Mouse (Mus musculus): ENCODE measurements at regions not wholly inside any gene's neighbourhood (a gene's known extent, or its start where the extent isn't known, plus 50 kb on each side); places are given as distances from the start of the nearest gene placed in this dataset.

- Histone ChIP-seq H3K36me3 (ENCODE audit: control insufficient read depth, insufficient read depth, low read length) (no peaks in the 10 kb centered on the region), H3K27ac (ENCODE audit: low read depth, low read length) (no peak overlapping the region), H3K4me3 (ENCODE audit: low read length) (no peak overlapping the region), H3K9me3 (ENCODE audit: control insufficient read depth, low read length) (peaks cover 2% of the 10 kb centered on the region; the same call in 1 of the 2 replicates), H3K27me3 (replicated peaks; ENCODE audit: control insufficient read depth, insufficient read depth, low read length) (no peaks in the 10 kb centered on the region), H3K4me2 (ENCODE audit: low read length) (no peak overlapping the region), H3K4me1 (ENCODE audit: control insufficient read depth, insufficient read depth, low read depth, low read length) (no peaks in the 10 kb centered on the region), H3K9ac (ENCODE audit: low read depth, low read length) (no peak overlapping the region)
- peak; percentile 76 for ATAC-seq
- WGBS = 78% methylated on average over 7 of the region's 7 CpGs
Observed at GRCm38 (mm10) chr13:44465567-44465966, 263.7 kb upstream of the Jarid2 start.

GRCm38 (mm10) chr13:44468963-44469674 lies 260.2 kb upstream of the Jarid2 start:
- H3K4me2 ChIP-seq (ENCODE audit: low read length) = no peak overlapping the region
- H3K4me3 ChIP-seq (ENCODE audit: low read length) = no peak overlapping the region
- no peaks in the 10 kb centered on the region for H3K27me3 ChIP-seq (replicated peaks; ENCODE audit: control insufficient read depth, insufficient read depth, low read length)
- 64% methylated on average over 14 of the region's 14 CpGs for WGBS
- H3K27ac ChIP-seq (ENCODE audit: low read depth, low read length) = no peak overlapping the region
- no peak overlapping the region for H3K9ac ChIP-seq (ENCODE audit: low read depth, low read length)
- no peaks in the 10 kb centered on the region for H3K36me3 ChIP-seq (ENCODE audit: control insufficient read depth, insufficient read depth, low read length)
- no peaks in the 10 kb centered on the region; the same call in 1 of the 2 replicates for H3K4me1 ChIP-seq (ENCODE audit: control insufficient read depth, insufficient read depth, low read depth, low read length)
- no peak for ATAC-seq
- no peaks in the 10 kb centered on the region for H3K9me3 ChIP-seq (ENCODE audit: control insufficient read depth, low read length)

DNA sequence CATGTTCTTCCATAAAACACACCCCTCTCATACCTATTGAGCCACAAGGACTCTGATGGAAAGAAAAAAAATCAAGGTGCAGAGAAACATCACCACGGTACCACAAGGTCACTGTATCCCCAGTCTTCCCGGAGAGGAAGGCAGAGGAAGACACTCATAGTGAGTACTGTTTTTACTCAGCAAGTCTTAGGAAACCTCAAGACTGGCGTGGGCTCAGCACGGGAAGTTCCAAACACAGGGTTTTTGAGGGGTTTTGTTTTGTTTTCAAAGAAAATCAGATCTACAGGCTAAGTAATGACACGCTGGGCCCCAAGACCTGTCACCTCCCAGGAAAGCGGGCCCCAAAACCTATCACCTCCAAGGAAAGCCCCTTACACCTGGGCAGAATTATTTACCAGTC lies 259.6 kb upstream of the Jarid2 start:
- no peak overlapping the region for H3K9ac ChIP-seq (ENCODE audit: low read depth, low read length)
- no peak overlapping the region for H3K27ac ChIP-seq (ENCODE audit: low read depth, low read length)
- H3K36me3 ChIP-seq (ENCODE audit: control insufficient read depth, insufficient read depth, low read length) = no peaks in the 10 kb centered on the region
- H3K4me2 ChIP-seq (ENCODE audit: low read length) = no peak overlapping the region
- no peaks in the 10 kb centered on the region; the same call in 1 of the 2 replicates for H3K4me1 ChIP-seq (ENCODE audit: control insufficient read depth, insufficient read depth, low read depth, low read length)
- ATAC-seq = no peak
- no peak overlapping the region for H3K4me3 ChIP-seq (ENCODE audit: low read length)
- 91% methylated on average over 6 of the region's 6 CpGs for whole genome bisulfite sequencing
- H3K9me3 ChIP-seq (ENCODE audit: control insufficient read depth, low read length) = no peaks in the 10 kb centered on the region
- H3K27me3 ChIP-seq (replicated peaks; ENCODE audit: control insufficient read depth, insufficient read depth, low read length) = no peaks in the 10 kb centered on the region

DNA sequence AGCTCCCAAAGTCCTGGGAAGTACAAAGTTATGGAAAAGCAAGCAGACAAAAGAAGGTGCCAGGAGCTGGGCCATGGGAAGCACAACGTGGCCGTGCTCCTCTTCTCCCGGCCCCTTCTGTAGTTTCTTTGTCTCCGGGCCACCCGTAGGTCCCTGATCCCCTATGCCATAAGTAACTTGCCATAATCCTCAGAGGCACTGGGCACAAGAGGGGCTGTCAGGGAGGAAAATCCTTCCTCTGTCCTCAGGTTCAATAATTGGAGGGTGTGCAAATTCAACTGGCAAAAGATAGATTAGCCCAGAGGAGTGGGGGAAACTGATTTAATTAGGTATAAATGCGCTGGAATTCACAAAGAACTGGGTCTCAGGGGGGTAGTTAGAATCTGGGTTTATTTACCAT lies 256.1 kb upstream of the Jarid2 start:
- ATAC-seq = no peak
- H3K4me3 ChIP-seq (ENCODE audit: low read length) = no peak overlapping the region
- H3K27ac ChIP-seq (ENCODE audit: low read depth, low read length) = no peak overlapping the region
- H3K4me1 ChIP-seq (ENCODE audit: control insufficient read depth, insufficient read depth, low read depth, low read length) = no peaks in the 10 kb centered on the region; the same call in 1 of the 2 replicates
- no peaks in the 10 kb centered on the region for H3K9me3 ChIP-seq (ENCODE audit: control insufficient read depth, low read length)
- H3K4me2 ChIP-seq (ENCODE audit: low read length) = no peak overlapping the region
- 20% methylated on average over 6 of the region's 6 CpGs for WGBS
- no peaks in the 10 kb centered on the region for H3K27me3 ChIP-seq (replicated peaks; ENCODE audit: control insufficient read depth, insufficient read depth, low read length)
- no peaks in the 10 kb centered on the region for H3K36me3 ChIP-seq (ENCODE audit: control insufficient read depth, insufficient read depth, low read length)
- no peak overlapping the region for H3K9ac ChIP-seq (ENCODE audit: low read depth, low read length)

DNA sequence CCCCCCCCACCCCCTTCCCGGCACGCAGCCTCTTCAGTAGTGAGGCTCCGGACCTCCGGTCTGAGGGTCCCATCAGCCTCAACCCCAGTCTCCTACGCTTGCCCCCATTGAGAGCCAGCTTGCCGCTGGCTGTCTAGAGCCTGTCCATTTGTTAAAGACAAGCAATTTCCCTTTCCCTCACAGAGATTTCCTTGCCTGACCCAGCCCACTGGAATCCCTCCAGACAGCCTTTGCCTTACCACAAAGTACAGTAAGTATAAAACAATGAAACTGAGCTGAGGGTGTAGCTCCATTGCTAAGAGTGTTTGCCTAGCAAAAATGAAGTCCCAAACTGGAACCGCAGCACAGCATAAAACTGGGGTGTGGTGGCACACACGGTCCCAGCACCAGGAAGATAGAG lies 252.4 kb upstream of the Jarid2 start:
- Histone ChIP-seq H3K27me3 (replicated peaks; ENCODE audit: control insufficient read depth, insufficient read depth, low read length) (no peaks in the 10 kb centered on the region), H3K4me2 (ENCODE audit: low read length) (no peak overlapping the region), H3K4me1 (ENCODE audit: control insufficient read depth, insufficient read depth, low read depth, low read length) (no peaks in the 10 kb centered on the region; the same call in 1 of the 2 replicates), H3K27ac (ENCODE audit: low read depth, low read length) (no peak overlapping the region), H3K9ac (ENCODE audit: low read depth, low read length) (0 out of 2 replicates have a peak overlapping the region, but pooled peaks have one; percentile 38), H3K36me3 (ENCODE audit: control insufficient read depth, insufficient read depth, low read length) (no peaks in the 10 kb centered on the region), H3K4me3 (ENCODE audit: low read length) (no peak overlapping the region), H3K9me3 (ENCODE audit: control insufficient read depth, low read length) (no peaks in the 10 kb centered on the region)
- whole genome bisulfite sequencing = 58% methylated on average over 8 of the region's 8 CpGs
- ATAC-seq = no peak

DNA sequence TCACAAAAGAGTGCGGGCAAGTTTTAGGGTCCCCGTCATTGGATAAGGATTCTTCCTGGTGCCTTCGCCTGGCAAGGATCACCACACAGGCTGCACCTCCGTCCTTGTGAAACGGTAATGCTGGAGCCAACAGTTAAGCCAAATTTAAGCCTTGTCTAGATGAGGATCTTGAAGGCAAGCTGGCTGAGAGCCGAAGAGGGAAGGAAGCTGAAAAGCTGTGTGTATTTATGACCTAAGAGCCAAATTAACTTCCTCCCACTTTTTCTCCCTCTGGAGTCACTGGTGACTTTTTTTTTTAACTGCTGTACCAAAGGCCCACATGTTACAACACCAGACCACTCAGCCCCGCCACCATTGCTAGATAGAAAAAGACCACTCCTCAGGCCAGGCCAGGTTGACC lies 249.1 kb upstream of the Jarid2 start:
- Histone ChIP-seq H3K9ac (ENCODE audit: low read depth, low read length) (no peak overlapping the region), H3K4me1 (ENCODE audit: control insufficient read depth, insufficient read depth, low read depth, low read length) (peaks cover 2% of the 10 kb centered on the region), H3K9me3 (ENCODE audit: control insufficient read depth, low read length) (no peaks in the 10 kb centered on the region), H3K36me3 (ENCODE audit: control insufficient read depth, insufficient read depth, low read length) (no peaks in the 10 kb centered on the region), H3K4me2 (ENCODE audit: low read length) (no peak overlapping the region), H3K27ac (ENCODE audit: low read depth, low read length) (no peak overlapping the region), H3K4me3 (ENCODE audit: low read length) (no peak overlapping the region), H3K27me3 (replicated peaks; ENCODE audit: control insufficient read depth, insufficient read depth, low read length) (no peaks in the 10 kb centered on the region)
- 90% methylated on average over 7 of the region's 7 CpGs for WGBS
- no peak for ATAC-seq

DNA sequence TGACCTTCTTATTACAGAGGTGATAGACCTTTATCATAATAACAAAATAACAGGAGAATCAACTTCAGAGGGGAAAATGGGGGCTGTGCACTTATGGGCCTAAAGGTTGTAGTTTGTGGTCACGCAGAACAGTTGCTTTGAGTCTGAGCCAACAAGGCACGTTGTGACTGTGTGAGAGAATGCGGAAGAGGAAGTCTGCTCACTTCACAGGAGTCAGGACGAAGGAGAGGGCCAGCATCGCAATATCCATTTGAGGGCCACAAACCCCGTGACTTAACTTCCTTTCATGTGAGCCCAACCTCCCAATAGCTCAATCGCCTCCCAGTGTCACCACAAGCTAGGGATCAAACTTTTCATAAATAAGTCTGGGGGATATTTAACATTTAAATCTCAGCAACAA lies 246.6 kb upstream of the Jarid2 start:
- no peaks in the 10 kb centered on the region for H3K36me3 ChIP-seq (ENCODE audit: control insufficient read depth, insufficient read depth, low read length)

GRCm38 (mm10) chr13:44484582-44485329 lies 244.5 kb upstream of the Jarid2 start:
- 60% methylated on average over 14 of the region's 14 CpGs for WGBS
- ATAC-seq = no peak; the same call in 1 of the 2 replicates

More for the DNA sequence above, 246.6 kb upstream of the Jarid2 start:
- Histone ChIP-seq H3K4me1 (ENCODE audit: control insufficient read depth, insufficient read depth, low read depth, low read length) (peaks cover 4% of the 10 kb centered on the region), H3K27me3 (replicated peaks; ENCODE audit: control insufficient read depth, insufficient read depth, low read length) (no peaks in the 10 kb centered on the region), H3K4me3 (ENCODE audit: low read length) (no peak overlapping the region), H3K27ac (ENCODE audit: low read depth, low read length) (no peak overlapping the region), H3K4me2 (ENCODE audit: low read length) (no peak overlapping the region), H3K9me3 (ENCODE audit: control insufficient read depth, low read length) (no peaks in the 10 kb centered on the region), H3K9ac (ENCODE audit: low read depth, low read length) (no peak overlapping the region)
- WGBS = 90% methylated on average over 7 of the region's 7 CpGs
- no peak for ATAC-seq

GRCm38 (mm10) chr13:44490935-44491465 lies 238.3 kb upstream of the Jarid2 start:
- Histone ChIP-seq H3K9ac (ENCODE audit: low read depth, low read length) (no peak overlapping the region), H3K4me3 (ENCODE audit: low read length) (no peak overlapping the region), H3K4me2 (ENCODE audit: low read length) (no peak overlapping the region), H3K9me3 (ENCODE audit: control insufficient read depth, low read length) (no peaks in the 10 kb centered on the region), H3K36me3 (ENCODE audit: control insufficient read depth, insufficient read depth, low read length) (no peaks in the 10 kb centered on the region), H3K27me3 (replicated peaks; ENCODE audit: control insufficient read depth, insufficient read depth, low read length) (no peaks in the 10 kb centered on the region), H3K4me1 (ENCODE audit: control insufficient read depth, insufficient read depth, low read depth, low read length) (no peaks in the 10 kb centered on the region), H3K27ac (ENCODE audit: low read depth, low read length) (no peak overlapping the region)
- no peak for ATAC-seq
- 78% methylated on average over 4 of the region's 4 CpGs for WGBS

More at GRCm38 (mm10) chr13:44484582-44485329, 244.5 kb upstream of the Jarid2 start:
- no peaks in the 10 kb centered on the region for H3K27me3 ChIP-seq (replicated peaks; ENCODE audit: control insufficient read depth, insufficient read depth, low read length)
- H3K4me1 ChIP-seq (ENCODE audit: control insufficient read depth, insufficient read depth, low read depth, low read length) = peaks cover 4% of the 10 kb centered on the region
- H3K9me3 ChIP-seq (ENCODE audit: control insufficient read depth, low read length) = no peaks in the 10 kb centered on the region
- H3K36me3 ChIP-seq (ENCODE audit: control insufficient read depth, insufficient read depth, low read length) = no peaks in the 10 kb centered on the region
- H3K4me3 ChIP-seq (ENCODE audit: low read length) = no peak overlapping the region
- no peak overlapping the region for H3K27ac ChIP-seq (ENCODE audit: low read depth, low read length)
- no peak overlapping the region for H3K4me2 ChIP-seq (ENCODE audit: low read length)
- H3K9ac ChIP-seq (ENCODE audit: low read depth, low read length) = no peak overlapping the region
